Mouse (Mus musculus): ENCODE results near the gene Rbfox3. TPM values are rescaled to one million over a fixed set of nuclear protein-coding genes. Genes with fewer than 3 reads are reported as not detected.

The Rbfox3 gene
- total RNA-seq, 2 experiments from 2014 or later, result 272 to 280 TPM

- intact Hi-C loops (cut with DNase I), result no loop called here
- no peak for DNase-seq (ENCODE audit: extremely low spot score in 1 of 2, low spot score in 2 of 2)
These were observed 348.6 kb downstream of the Rbfox3 start for GRCm38 (mm10) chr11:118562847-118563246.

GRCm38 (mm10) chr11:118558193-118558592 lies 353.2 kb downstream of the Rbfox3 start:
- no peak for DNase-seq (ENCODE audit: extremely low spot score in 1 of 2, low spot score in 2 of 2)
- intact Hi-C loops (cut with DNase I), result no loop called here

- intact Hi-C loops (cut with DNase I), result no loop called here
- no peak for DNase-seq (ENCODE audit: extremely low spot score in 1 of 2, low spot score in 2 of 2)
These were observed 355.8 kb downstream of the Rbfox3 start for GRCm38 (mm10) chr11:118555631-118556030.

- DNase-seq (ENCODE audit: extremely low spot score in 1 of 2, low spot score in 2 of 2), result no peak
- intact Hi-C loops (cut with DNase I), result no loop called here
These were observed 356.9 kb downstream of the Rbfox3 start for GRCm38 (mm10) chr11:118554542-118554941.

- DNase-seq (ENCODE audit: extremely low spot score in 1 of 2, low spot score in 2 of 2), result no peak
- intact Hi-C loops (cut with DNase I), result no loop called here
These were observed 357.5 kb downstream of the Rbfox3 start for GRCm38 (mm10) chr11:118553926-118554325.

- intact Hi-C loops (cut with DNase I), result no loop called here
- no peak for DNase-seq (ENCODE audit: extremely low spot score in 1 of 2, low spot score in 2 of 2)
These were observed 358.4 kb downstream of the Rbfox3 start for GRCm38 (mm10) chr11:118553001-118553400.

- no peak for DNase-seq (ENCODE audit: extremely low spot score in 1 of 2, low spot score in 2 of 2)
- intact Hi-C loops (cut with DNase I), result no loop called here
These were observed 358.9 kb downstream of the Rbfox3 start for GRCm38 (mm10) chr11:118552478-118552877.

- intact Hi-C loops (cut with DNase I), result no loop called here
These were observed 359.7 kb downstream of the Rbfox3 start for GRCm38 (mm10) chr11:118551705-118552104.

GRCm38 (mm10) chr11:118550773-118551520 lies 360.4 kb downstream of the Rbfox3 start:
- DNase-seq (ENCODE audit: extremely low spot score in 1 of 2, low spot score in 2 of 2), result no peak
- intact Hi-C loops (cut with DNase I), result no loop called here

More at GRCm38 (mm10) chr11:118551705-118552104, 359.7 kb downstream of the Rbfox3 start:
- DNase-seq (ENCODE audit: extremely low spot score in 1 of 2, low spot score in 2 of 2), result no peak

GRCm38 (mm10) chr11:118548242-118548641 lies 363.2 kb downstream of the Rbfox3 start:
- intact Hi-C loops (cut with DNase I), result no loop called here
- DNase-seq (ENCODE audit: extremely low spot score in 1 of 2, low spot score in 2 of 2), result no peak

- no peak for DNase-seq (ENCODE audit: extremely low spot score in 1 of 2, low spot score in 2 of 2)
- intact Hi-C loops (cut with DNase I), result no loop called here
These were observed 365.1 kb downstream of the Rbfox3 start for GRCm38 (mm10) chr11:118546269-118546668.

- intact Hi-C loops (cut with DNase I), result no loop called here
- no peak for DNase-seq (ENCODE audit: extremely low spot score in 1 of 2, low spot score in 2 of 2)
These were observed 365.7 kb downstream of the Rbfox3 start for GRCm38 (mm10) chr11:118545690-118546089.

- intact Hi-C loops (cut with DNase I), result no loop called here
- DNase-seq (ENCODE audit: extremely low spot score in 1 of 2, low spot score in 2 of 2), result no peak
These were observed 366.8 kb downstream of the Rbfox3 start for GRCm38 (mm10) chr11:118544564-118544963.

- intact Hi-C loops (cut with DNase I), result no loop called here
- no peak for DNase-seq (ENCODE audit: extremely low spot score in 1 of 2, low spot score in 2 of 2)
These were observed 368.5 kb downstream of the Rbfox3 start for GRCm38 (mm10) chr11:118542906-118543305.

GRCm38 (mm10) chr11:118540411-118541026 lies 370.9 kb downstream of the Rbfox3 start:
- intact Hi-C loops (cut with DNase I), result no loop called here
- no peak for DNase-seq (ENCODE audit: extremely low spot score in 1 of 2, low spot score in 2 of 2)

- no peak for DNase-seq (ENCODE audit: extremely low spot score in 1 of 2, low spot score in 2 of 2)
- intact Hi-C loops (cut with DNase I), result no loop called here
These were observed 373.4 kb downstream of the Rbfox3 start for GRCm38 (mm10) chr11:118538008-118538407.

GRCm38 (mm10) chr11:118534382-118535092 lies 376.9 kb downstream of the Rbfox3 start:
- peak in 1 of 2 experiments; percentile 70 for DNase-seq (ENCODE audit: extremely low spot score in 1 of 2, low spot score in 2 of 2)
- intact Hi-C loops (cut with DNase I), result no loop called here

- no peak for DNase-seq (ENCODE audit: extremely low spot score in 1 of 2, low spot score in 2 of 2)
- intact Hi-C loops (cut with DNase I), result no loop called here
These were observed 381.1 kb downstream of the Rbfox3 start for GRCm38 (mm10) chr11:118530313-118530712.

GRCm38 (mm10) chr11:118528761-118529160 lies 382.6 kb downstream of the Rbfox3 start:
- intact Hi-C loops (cut with DNase I), result no loop called here

GRCm38 (mm10) chr11:118525059-118525458 lies 386.3 kb downstream of the Rbfox3 start:
- intact Hi-C loops (cut with DNase I), result no loop called here
- no peak for DNase-seq (ENCODE audit: extremely low spot score in 1 of 2, low spot score in 2 of 2)

More at GRCm38 (mm10) chr11:118528761-118529160, 382.6 kb downstream of the Rbfox3 start:
- no peak for DNase-seq (ENCODE audit: extremely low spot score in 1 of 2, low spot score in 2 of 2)

Data from left cerebral cortex, postnatal 10 days (tissue).